Mouse (Mus musculus): ENCODE measurements around the gene Cux1.

DNA sequence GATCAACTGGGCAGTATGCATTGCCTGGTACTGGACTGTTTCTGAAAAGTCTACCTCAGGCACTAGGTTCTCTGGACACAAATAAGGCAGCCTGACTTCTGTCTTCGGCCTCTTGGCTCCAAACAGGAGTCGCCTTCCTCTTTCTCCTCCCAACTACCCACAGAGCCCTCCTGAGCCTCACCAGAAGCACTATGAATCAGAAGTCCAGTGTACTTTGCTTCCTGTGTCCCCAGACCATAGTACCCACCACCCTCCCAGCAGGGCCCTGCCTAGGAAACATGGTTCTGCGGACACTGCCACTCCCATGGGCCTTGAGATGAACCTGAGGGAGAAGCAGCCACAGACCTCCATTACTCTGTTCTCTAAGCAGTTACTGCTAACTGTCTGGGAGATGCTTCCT is 71.7 kb downstream of the Cux1 start:
- no peak for TF ChIP-seq FLI1 (IDR thresholded peaks at IDR 0.05; ENCODE audit: low read length)
- no peak for TF ChIP-seq GATA1 (IDR thresholded peaks at IDR 0.05; ENCODE audit: borderline replicate concordance, low read length)
